Mouse (Mus musculus) left cerebral cortex, adult 11 months (tissue): Measurements from ENCODE around the gene Btbd11.
"Not testable (repeated sequence)": the region's sequence is repeated elsewhere in the genome, so short reads cannot be mapped to it uniquely, and the experiment has no call there.

ENCODE experiments used
- DNase-seq: peaks from one replicate; pipeline ENCODE4 v3.0.0; 2022; ENCODE audit warnings: low spot score

Btbd11 gene

GRCm38 (mm10) chr10:85678635-85679034 lies 292.0 kb downstream of the Btbd11 start:
- DNase-seq, result peak; percentile 38

GRCm38 (mm10) chr10:85682446-85682845 lies 295.8 kb downstream of the Btbd11 start:
- DNase-seq, result no peak

GRCm38 (mm10) chr10:85694429-85694828 lies 307.8 kb downstream of the Btbd11 start:
- DNase-seq, result not testable (repeated sequence)

GRCm38 (mm10) chr10:85699721-85700120 lies 313.1 kb downstream of the Btbd11 start:
- no peak for DNase-seq

- DNase-seq, result not testable (repeated sequence)
Observed at GRCm38 (mm10) chr10:85709790-85710189, 323.2 kb downstream of the Btbd11 start.
